Mouse (Mus musculus) spleen, adult 2 months (tissue): ENCODE results near the gene Cd247.

Experiments used
- CTCF ChIP-seq: fragments of 200-500 bp; IDR thresholded peaks from 2 replicates; pipeline ENCODE4 v1.5.1; 2011; ENCODE audit warnings: mild to moderate bottlenecking, inconsistent platforms; ENCODE audit not compliant: insufficient read depth, insufficient read length, insufficient replicate concordance; ENCODE audit errors: extremely low read depth
- POLR2A ChIP-seq: fragments of 200-500 bp; IDR thresholded peaks from 2 replicates; pipeline ENCODE4 v1.6.1; 2011; ENCODE audit warnings: low read depth, low read length, inconsistent platforms

GRCm38 (mm10) chr1:165925207-165925606 lies 136.7 kb downstream of the Cd247 start:
- no peak for TF ChIP-seq CTCF
- TF ChIP-seq POLR2A = no peak
